Mouse (Mus musculus) right cerebral cortex, adult 18-20 months (tissue): Measurements from ENCODE around the gene Syngr2.

ENCODE experiments used
- DNase-seq: peaks from one replicate; pipeline ENCODE4 v3.0.0; 2022; ENCODE audit warnings: mixed read lengths

Gene Syngr2

DNA sequence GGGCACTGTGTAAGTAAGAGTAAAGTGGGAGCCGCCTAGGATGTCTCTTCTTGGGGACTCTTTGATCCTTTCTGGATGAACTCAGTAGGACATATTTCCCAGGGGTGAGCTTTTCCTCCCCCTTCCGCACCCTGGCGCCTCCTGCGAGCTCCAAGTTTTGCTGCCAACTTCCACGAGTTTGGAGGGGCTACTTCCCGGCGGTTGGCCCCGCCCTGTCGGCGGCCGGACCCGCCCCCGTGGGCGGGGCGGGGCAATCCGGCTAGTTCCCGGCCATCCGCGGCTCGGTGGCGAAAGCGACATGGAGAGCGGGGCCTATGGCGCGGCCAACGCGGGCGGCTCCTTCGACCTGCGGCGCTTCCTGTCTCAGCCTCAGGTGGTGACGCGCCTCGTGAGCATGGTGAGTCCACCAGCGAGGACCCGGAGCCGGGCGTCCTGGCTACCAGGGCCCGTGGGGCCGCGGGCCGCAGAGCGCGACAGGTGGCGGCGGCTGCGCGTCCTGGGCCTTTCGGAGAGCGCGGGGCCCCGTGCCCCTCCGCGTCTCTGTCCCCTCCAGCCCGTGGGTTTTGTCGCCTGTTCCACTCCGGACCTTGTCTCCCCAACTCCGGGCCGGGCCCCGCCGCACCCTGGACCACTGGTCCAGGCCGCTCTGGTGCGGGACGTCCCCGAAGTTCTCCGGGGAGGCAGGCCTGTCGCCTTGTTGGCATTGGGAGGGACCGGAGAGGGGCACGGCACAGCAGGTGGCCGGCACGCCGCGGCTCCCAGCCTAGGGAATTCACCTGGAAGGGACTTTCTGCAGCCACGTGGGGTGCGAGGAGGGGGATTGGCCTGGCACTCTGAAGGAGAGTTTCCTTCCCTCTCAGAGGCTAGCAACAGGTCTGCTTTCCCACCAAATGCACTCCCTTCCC is at the start of gene Syngr2, which contains the start of gene Gm20708:
Gene Syngr2 (plus strand): TSS at position 262 of the 905 bp plus-strand sequence.
Gene Gm20708 (plus strand): TSS at position 262 of the 905 bp plus-strand sequence.
- no peak for DNase-seq

GRCm38 (mm10) chr11:117760374-117761119 is 48.9 kb upstream of the Syngr2 start:
- DNase-seq: no peak

DNA sequence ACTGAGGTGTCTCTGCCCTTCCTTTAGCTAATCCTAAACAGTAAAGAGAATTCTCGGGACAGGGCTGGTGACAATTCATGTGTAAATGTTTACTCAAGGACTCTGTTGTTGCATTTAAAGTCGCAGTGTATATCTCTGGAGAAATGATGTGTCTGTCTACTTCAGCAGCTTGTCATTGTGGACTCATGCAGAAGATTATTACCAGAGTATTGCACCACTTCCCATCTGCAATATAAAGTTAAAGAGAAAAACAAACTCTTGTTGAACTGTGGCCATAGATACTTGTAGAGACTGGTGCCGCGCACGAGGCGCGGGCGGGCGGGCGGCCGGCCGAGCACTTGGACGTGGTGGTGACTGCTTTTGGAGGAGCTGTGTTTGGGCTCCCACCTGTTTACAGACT is 47.7 kb upstream of the Syngr2 start:
- no peak for DNase-seq

DNA sequence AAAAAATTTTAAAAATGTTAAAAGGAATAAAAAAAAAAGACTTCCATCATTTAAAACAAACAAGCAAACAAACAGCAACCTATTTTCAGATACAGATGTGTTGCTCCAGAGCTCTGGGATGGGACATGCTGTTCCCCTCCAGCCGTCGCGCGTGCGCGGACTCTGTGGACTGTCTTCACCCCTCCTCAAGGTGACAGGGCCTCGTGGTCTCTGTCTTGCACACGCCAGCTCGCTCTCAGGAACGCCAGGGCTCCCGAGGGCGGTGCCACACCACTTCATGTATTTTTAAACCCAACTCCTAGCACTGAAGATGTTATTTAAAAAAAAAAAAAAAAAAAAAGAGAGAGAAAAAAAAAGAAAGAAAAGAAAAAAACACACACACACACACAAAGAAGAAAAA is 47.2 kb upstream of the Syngr2 start:
- no peak for DNase-seq

DNA sequence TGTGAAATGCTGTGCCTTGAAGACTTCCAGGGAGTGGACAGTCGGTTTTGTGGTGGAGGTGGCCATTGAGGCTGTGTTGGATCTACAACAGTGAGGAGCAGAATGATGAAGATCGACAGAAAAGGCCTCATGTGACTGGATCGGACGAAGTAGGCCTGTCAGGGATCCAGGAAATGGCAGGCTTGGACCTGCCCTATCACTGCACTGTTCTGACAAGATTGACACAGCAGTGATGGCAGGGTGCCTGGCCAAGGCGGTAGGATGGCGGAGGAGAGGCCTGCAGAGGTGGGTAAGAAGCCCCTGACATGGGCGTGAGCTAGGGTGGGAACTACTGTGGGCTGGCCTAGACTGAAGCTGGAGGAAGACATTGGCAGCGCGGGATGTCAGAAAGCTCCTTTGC is 45.1 kb upstream of the Syngr2 start:
- no peak for DNase-seq

GRCm38 (mm10) chr11:117765361-117765760 is 44.1 kb upstream of the Syngr2 start:
- no peak for DNase-seq

DNA sequence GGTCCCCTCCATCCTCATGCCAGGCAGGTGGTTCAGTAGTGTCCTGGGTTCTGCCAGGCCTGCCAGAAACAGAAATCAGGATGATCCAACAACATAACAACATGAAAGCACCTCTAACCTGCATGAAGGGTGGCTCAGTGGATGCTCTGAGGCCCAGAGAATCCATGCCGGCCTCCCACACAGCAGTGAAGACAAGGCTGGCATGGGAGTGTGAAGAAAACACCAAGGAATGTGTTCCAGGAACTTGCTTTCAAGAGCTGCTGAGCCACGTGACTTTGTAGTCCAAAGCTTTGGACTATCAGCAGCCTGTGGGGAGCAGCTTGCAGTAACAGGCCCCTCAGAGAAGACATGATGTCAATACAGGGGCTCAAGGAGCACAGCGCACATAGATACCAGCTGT is 43.2 kb upstream of the Syngr2 start:
- DNase-seq: peak; percentile 52

DNA sequence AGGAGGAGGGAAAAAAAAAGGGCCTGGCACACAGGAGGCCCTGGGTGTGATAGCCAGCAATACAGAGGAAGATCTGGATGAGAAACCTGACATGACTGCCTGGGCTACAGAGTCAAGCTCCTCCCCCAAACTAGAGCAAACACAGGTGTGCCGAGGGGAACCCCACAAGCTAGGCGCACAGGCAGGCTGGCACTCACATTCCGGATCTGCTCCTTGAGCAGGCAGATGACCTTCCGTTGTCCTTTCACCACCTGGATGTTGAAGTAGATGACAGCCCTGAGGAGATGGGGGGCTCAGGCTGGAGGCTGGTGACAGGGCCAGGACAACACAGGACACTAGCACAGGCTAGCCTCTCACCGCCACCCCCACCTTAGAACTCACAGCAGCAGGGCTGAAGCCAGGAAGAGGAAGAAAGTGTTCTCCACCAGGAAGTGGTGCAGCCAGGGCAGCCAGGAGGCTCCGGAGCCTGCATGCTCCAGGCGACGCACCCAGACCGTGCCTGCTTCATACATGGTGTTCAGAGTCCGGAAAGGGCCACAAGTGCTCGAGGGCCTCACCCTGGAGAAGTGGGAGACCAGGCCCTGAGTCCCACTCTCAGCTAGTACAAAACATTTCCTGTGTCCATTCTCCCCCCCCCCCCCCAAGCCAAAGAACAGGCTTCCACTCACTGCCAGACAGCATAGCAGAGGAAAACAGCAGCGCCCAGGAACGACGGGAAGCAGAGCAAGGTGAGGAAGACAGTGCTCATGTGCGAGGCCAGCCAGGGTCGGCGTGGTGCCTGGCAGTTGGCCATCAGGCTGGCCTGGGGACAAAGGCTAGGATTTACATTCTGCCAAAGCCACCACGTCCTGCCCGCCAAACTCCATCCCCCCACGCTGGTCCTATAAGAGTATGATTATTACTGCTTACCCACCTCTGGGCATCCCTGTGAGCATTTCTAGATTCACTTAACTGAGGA is 40.5 kb upstream of the Syngr2 start:
- DNase-seq: no peak

DNA sequence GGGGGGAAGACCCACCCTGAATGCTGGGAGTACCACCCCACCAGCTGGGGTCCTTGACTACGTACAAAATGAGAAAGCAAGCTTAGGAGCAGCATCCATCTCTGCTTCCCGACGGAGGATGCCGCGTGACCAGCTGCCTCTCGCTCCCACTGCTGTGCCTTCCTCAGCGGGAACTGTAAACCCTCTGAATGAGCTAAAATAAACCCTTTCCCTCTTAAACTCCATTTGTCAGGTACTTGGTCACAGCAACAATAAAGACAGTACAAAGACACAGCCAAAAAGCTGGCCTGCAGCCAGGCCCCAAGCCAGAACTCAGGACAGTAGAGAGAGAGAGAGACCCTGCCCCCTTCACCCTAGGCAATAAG is 39.8 kb upstream of the Syngr2 start:
- no peak for DNase-seq

DNA sequence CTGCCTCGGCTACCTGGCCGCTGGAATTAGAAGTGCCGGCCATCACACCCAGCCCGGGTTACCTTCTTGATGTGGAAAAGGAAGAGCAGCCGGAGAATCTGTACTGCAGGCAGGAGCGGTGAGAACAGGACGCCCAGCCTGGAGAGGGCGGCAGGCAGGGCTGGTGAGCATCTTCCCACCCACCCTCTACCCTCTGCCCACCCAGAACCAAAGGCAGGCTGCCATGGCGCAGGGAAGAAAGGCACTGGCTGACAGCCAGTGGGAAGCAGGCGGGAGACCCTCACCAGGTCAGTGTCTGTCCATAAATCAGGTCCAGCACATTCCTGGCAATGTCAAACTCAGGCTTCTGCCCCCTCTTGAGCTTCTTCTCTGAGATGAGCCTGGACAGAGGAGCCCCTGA is 39.1 kb upstream of the Syngr2 start:
- DNase-seq: no peak

- no peak for DNase-seq
Observed at GRCm38 (mm10) chr11:117772352-117772751, 37.1 kb upstream of the Syngr2 start.

DNA sequence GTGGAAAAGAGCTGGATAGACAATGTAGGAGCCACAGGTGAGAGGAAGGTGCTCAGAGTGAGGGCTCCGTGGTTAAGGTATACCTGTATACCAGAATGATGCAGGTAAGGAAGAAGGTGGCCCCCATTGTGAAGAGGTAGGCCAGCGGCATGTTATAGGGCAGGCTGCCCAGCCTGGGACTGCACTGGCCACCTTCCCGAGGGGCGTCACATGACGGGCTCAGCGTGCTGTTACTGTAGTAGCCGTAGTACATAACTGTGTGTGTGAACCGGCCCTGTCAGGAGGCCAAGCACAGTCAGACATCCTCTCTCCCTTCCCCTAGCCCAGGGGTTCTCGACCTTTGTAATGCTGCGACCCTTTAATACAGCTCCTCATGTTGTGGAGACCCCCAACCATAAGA is 34.5 kb upstream of the Syngr2 start:
- no peak for DNase-seq

- no peak for DNase-seq
Observed at GRCm38 (mm10) chr11:117775540-117775939, 33.9 kb upstream of the Syngr2 start.

GRCm38 (mm10) chr11:117776085-117776792 is 33.2 kb upstream of the Syngr2 start:
- DNase-seq: no peak

DNA sequence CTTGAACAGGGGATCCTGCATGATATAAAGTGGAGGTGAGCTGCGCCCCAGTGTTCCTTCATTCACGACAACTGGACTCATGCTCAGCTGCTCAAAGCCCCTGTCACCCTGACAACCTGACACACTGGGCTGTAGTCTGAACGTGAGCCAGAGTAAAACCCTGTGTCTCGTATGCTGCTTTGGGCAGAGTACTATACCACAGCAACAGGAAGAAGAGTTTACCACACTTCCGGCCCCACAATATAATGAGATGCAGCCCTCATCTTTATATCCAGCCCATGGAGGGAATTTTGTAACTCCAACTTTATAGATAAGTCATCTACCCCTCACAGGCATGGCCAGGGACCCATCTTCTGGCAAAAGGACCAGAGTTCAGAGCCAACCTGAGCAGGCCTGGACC is 32.4 kb upstream of the Syngr2 start:
- no peak for DNase-seq

DNA sequence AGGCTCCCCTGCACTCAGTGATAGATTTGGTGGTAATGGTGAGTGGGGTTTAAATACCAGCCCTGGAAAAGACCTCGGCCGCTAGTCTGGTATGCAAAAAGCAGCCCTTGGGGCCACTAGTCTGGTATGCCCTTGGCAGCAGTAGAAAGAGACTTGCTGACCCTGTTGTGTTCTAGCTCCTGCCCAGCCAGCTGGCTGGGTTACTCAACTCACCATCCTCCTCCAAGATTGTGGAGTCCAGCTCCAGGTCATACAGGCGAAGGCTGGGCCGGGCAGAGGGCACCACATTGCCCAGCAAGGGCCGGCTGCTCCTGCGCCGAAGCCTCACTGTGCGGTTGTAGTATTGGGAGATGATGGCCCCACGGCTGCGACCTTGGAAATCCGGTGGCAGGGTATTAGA is 31.4 kb upstream of the Syngr2 start:
- DNase-seq: no peak

GRCm38 (mm10) chr11:117778851-117779433 is 30.5 kb upstream of the Syngr2 start:
- DNase-seq: no peak

GRCm38 (mm10) chr11:117779434-117780198 is 29.9 kb upstream of the Syngr2 start:
- DNase-seq: peak; percentile 48

DNA sequence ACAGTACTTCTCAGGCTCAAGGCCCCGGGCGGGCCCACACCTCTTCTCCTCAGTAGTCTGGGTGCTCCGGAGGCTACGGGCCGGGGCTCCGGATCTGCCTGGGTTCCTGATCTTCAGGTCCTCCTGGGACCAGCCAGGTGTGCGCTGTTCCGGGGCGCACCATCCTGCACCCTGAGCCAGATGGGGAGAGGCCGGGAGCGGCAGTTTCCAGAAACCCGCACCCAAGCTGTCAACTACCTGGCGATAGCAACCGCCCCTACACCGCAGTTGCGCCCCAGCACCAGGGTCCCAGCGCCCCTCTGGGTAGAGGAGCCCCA is 29.3 kb upstream of the Syngr2 start:
- DNase-seq: no peak

- no peak for DNase-seq
Observed at GRCm38 (mm10) chr11:117780582-117781111, 28.8 kb upstream of the Syngr2 start.
